Mouse (Mus musculus): ENCODE measurements at regions not wholly inside any gene's neighbourhood (a gene's known extent, or its start where the extent isn't known, plus 50 kb on each side); places are given as distances from the start of the nearest gene placed in this dataset.

GRCm38 (mm10) chr10:37803225-37803805 lies 664.6 kb upstream of the Marcks start:
- ATAC-seq (ENCODE audit: extremely low read depth, insufficient number of reproducible peaks, low FRiP score, poor library complexity, severe bottlenecking) (no peak), DNase-seq (ENCODE audit: low spot score) (no peak)
- TF ChIP-seq POLR2AphosphoS5 (IDR thresholded peaks at IDR 0.05; ENCODE audit: insufficient replicate concordance, low read depth, low read length) (no peak), CTCF (IDR thresholded peaks at IDR 0.05; ENCODE audit: low read depth, low read length) (no peak), TAL1 (conservative IDR thresholded peaks at IDR 0.05; ENCODE audit: low read depth, low read length) (no peak), GATA1 (IDR thresholded peaks at IDR 0.05; ENCODE audit: borderline replicate concordance, low read length) (no peak), GATA2 (IDR thresholded peaks at IDR 0.05; ENCODE audit: borderline replicate concordance, low read depth, low read length) (no peak)
- Histone ChIP-seq H3K9me3 (replicated peaks) (no peaks in the 10 kb centered on the region), H3K4me1 (ENCODE audit: insufficient read depth, low read depth, low read length) (no peaks in the 10 kb centered on the region), H3K4me3 (ENCODE audit: low read depth, low read length) (no peak overlapping the region), H3K36me3 (replicated peaks) (no peaks in the 10 kb centered on the region), H3K27me3 (ENCODE audit: insufficient read depth, low read length) (no peaks in the 10 kb centered on the region)

- no peaks in the 10 kb centered on the region for H3K36me3 ChIP-seq (replicated peaks)
- DNase-seq (ENCODE audit: low spot score) (no peak), ATAC-seq (ENCODE audit: extremely low read depth, insufficient number of reproducible peaks, low FRiP score, poor library complexity, severe bottlenecking) (no peak)
- H3K4me1 ChIP-seq (ENCODE audit: insufficient read depth, low read depth, low read length): no peaks in the 10 kb centered on the region
- no peak overlapping the region for H3K4me3 ChIP-seq (ENCODE audit: low read depth, low read length)
- H3K27me3 ChIP-seq (ENCODE audit: insufficient read depth, low read length): no peaks in the 10 kb centered on the region
- TF ChIP-seq GATA1 (IDR thresholded peaks at IDR 0.05; ENCODE audit: borderline replicate concordance, low read length) (no peak), GATA2 (IDR thresholded peaks at IDR 0.05; ENCODE audit: borderline replicate concordance, low read depth, low read length) (no peak), CTCF (IDR thresholded peaks at IDR 0.05; ENCODE audit: low read depth, low read length) (no peak), POLR2AphosphoS5 (IDR thresholded peaks at IDR 0.05; ENCODE audit: insufficient replicate concordance, low read depth, low read length) (no peak), TAL1 (conservative IDR thresholded peaks at IDR 0.05; ENCODE audit: low read depth, low read length) (no peak)
- H3K9me3 ChIP-seq (replicated peaks): no peaks in the 10 kb centered on the region
Measured at GRCm38 (mm10) chr10:37799397-37799796, 660.7 kb upstream of the Marcks start.

GRCm38 (mm10) chr10:37798285-37798684 lies 659.6 kb upstream of the Marcks start:
- H3K36me3 ChIP-seq (replicated peaks): no peaks in the 10 kb centered on the region
- no peaks in the 10 kb centered on the region for H3K9me3 ChIP-seq (replicated peaks)
- no peak overlapping the region for H3K4me3 ChIP-seq (ENCODE audit: low read depth, low read length)
- no peak for DNase-seq (ENCODE audit: low spot score)
- H3K27me3 ChIP-seq (ENCODE audit: insufficient read depth, low read length): no peaks in the 10 kb centered on the region
- H3K4me1 ChIP-seq (ENCODE audit: insufficient read depth, low read depth, low read length): no peaks in the 10 kb centered on the region
- TF ChIP-seq POLR2AphosphoS5 (IDR thresholded peaks at IDR 0.05; ENCODE audit: insufficient replicate concordance, low read depth, low read length) (no peak), GATA2 (IDR thresholded peaks at IDR 0.05; ENCODE audit: borderline replicate concordance, low read depth, low read length) (no peak), GATA1 (IDR thresholded peaks at IDR 0.05; ENCODE audit: borderline replicate concordance, low read length) (no peak), TAL1 (conservative IDR thresholded peaks at IDR 0.05; ENCODE audit: low read depth, low read length) (no peak), CTCF (IDR thresholded peaks at IDR 0.05; ENCODE audit: low read depth, low read length) (no peak)
- no peak for ATAC-seq (ENCODE audit: extremely low read depth, insufficient number of reproducible peaks, low FRiP score, poor library complexity, severe bottlenecking)

GRCm38 (mm10) chr10:37797701-37798100 lies 659.0 kb upstream of the Marcks start:
- no peak for DNase-seq (ENCODE audit: low spot score)
- Histone ChIP-seq H3K36me3 (replicated peaks) (no peaks in the 10 kb centered on the region), H3K4me1 (ENCODE audit: insufficient read depth, low read depth, low read length) (no peaks in the 10 kb centered on the region), H3K4me3 (ENCODE audit: low read depth, low read length) (no peak overlapping the region), H3K27me3 (ENCODE audit: insufficient read depth, low read length) (no peaks in the 10 kb centered on the region), H3K9me3 (replicated peaks) (no peaks in the 10 kb centered on the region)
- ATAC-seq (ENCODE audit: extremely low read depth, insufficient number of reproducible peaks, low FRiP score, poor library complexity, severe bottlenecking): no peak
- TF ChIP-seq POLR2AphosphoS5 (IDR thresholded peaks at IDR 0.05; ENCODE audit: insufficient replicate concordance, low read depth, low read length): no peak
- TF ChIP-seq TAL1 (conservative IDR thresholded peaks at IDR 0.05; ENCODE audit: low read depth, low read length): no peak
- TF ChIP-seq GATA1 (IDR thresholded peaks at IDR 0.05; ENCODE audit: borderline replicate concordance, low read length): no peak
- no peak for TF ChIP-seq CTCF (IDR thresholded peaks at IDR 0.05; ENCODE audit: low read depth, low read length)
- no peak for TF ChIP-seq GATA2 (IDR thresholded peaks at IDR 0.05; ENCODE audit: borderline replicate concordance, low read depth, low read length)

GRCm38 (mm10) chr10:37792878-37793277 lies 654.2 kb upstream of the Marcks start:
- ATAC-seq (ENCODE audit: extremely low read depth, insufficient number of reproducible peaks, low FRiP score, poor library complexity, severe bottlenecking): no peak
- no peak for DNase-seq (ENCODE audit: low spot score)

GRCm38 (mm10) chr10:37788049-37788448 lies 649.3 kb upstream of the Marcks start:
- Histone ChIP-seq H3K9me3 (replicated peaks) (no peaks in the 10 kb centered on the region), H3K4me3 (ENCODE audit: low read depth, low read length) (no peak overlapping the region), H3K4me1 (ENCODE audit: insufficient read depth, low read depth, low read length) (no peaks in the 10 kb centered on the region), H3K27me3 (ENCODE audit: insufficient read depth, low read length) (no peaks in the 10 kb centered on the region), H3K36me3 (replicated peaks) (no peaks in the 10 kb centered on the region)
- DNase-seq (ENCODE audit: low spot score) (no peak), ATAC-seq (ENCODE audit: extremely low read depth, insufficient number of reproducible peaks, low FRiP score, poor library complexity, severe bottlenecking) (no peak)
- no peak for TF ChIP-seq GATA1 (IDR thresholded peaks at IDR 0.05; ENCODE audit: borderline replicate concordance, low read length)
- TF ChIP-seq GATA2 (IDR thresholded peaks at IDR 0.05; ENCODE audit: borderline replicate concordance, low read depth, low read length): no peak
- TF ChIP-seq TAL1 (conservative IDR thresholded peaks at IDR 0.05; ENCODE audit: low read depth, low read length): no peak
- TF ChIP-seq CTCF (IDR thresholded peaks at IDR 0.05; ENCODE audit: low read depth, low read length): no peak

More at GRCm38 (mm10) chr10:37792878-37793277, 654.2 kb upstream of the Marcks start:
- H3K36me3 ChIP-seq (replicated peaks): no peaks in the 10 kb centered on the region
- TF ChIP-seq TAL1 (conservative IDR thresholded peaks at IDR 0.05; ENCODE audit: low read depth, low read length) (no peak), GATA2 (IDR thresholded peaks at IDR 0.05; ENCODE audit: borderline replicate concordance, low read depth, low read length) (no peak), GATA1 (IDR thresholded peaks at IDR 0.05; ENCODE audit: borderline replicate concordance, low read length) (no peak), POLR2AphosphoS5 (IDR thresholded peaks at IDR 0.05; ENCODE audit: insufficient replicate concordance, low read depth, low read length) (no peak), CTCF (IDR thresholded peaks at IDR 0.05; ENCODE audit: low read depth, low read length) (no peak)
- no peaks in the 10 kb centered on the region for H3K4me1 ChIP-seq (ENCODE audit: insufficient read depth, low read depth, low read length)
- no peak overlapping the region for H3K4me3 ChIP-seq (ENCODE audit: low read depth, low read length)
- no peaks in the 10 kb centered on the region for H3K9me3 ChIP-seq (replicated peaks)
- no peaks in the 10 kb centered on the region for H3K27me3 ChIP-seq (ENCODE audit: insufficient read depth, low read length)

Measured in G1E (cell line).